ENCODE assay signal across 12 mouse cellular contexts in the genomic region with DNA sequence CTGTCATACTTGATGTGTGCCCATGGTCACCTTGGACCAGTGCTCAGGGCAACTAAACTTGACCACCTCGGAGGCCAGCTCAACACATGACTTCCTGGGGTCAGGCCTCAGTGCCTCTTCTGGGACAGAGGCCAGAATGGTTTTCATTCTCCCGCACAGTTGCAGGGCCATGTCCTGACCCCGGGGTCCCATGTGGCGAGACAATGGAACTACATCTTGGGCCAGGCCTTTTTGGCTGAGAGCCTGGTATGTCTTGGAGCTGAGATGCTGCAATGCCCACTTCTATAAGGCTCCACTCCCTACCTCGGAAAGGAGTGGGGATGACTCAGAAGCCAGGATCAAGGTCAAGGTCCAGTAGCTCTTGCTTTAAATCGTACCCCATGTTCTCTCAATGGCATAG. TPM values are rescaled to one million over a fixed set of nuclear protein-coding genes. Genes with fewer than 3 reads are reported as not detected.
A peak's percentile ranks its signal among the peaks of the same experiment; 100 is the strongest.
DNase-seq lines count a peak whose midpoint lies in the region; ATAC-seq and TF ChIP-seq lines count a peak whose summit lies in the region.
"Had no signal": no experiment of that assay in that cellular context is flagged by ENCODE, and none has a peak within 500 bp of the region (broad histone marks: within the 10 kb centered on the region; RNA-seq: fewer than 3 reads in every experiment).

No protein-coding gene starts in this region.

- no peaks in the 10 kb centered on the region for H3K27me3 ChIP-seq in heart, embryonic 11.5 days (ENCODE audit: control insufficient read depth, insufficient read depth, low read length)
- H3K27me3 ChIP-seq in intestine, postnatal 0 days (replicated peaks; ENCODE audit: control insufficient read depth, insufficient read depth, low read length): no peaks in the 10 kb centered on the region
- no peaks in the 10 kb centered on the region for H3K27me3 ChIP-seq in forebrain, embryonic 11.5 days (ENCODE audit: control insufficient read depth, insufficient read depth, low read length)
- H3K27me3 ChIP-seq: limb, embryonic 13.5 days; stomach, embryonic 15.5 days had no signal

- DNase-seq in heart, adult 11 months: peak; percentile 93
- peak; percentile 37 for DNase-seq in ovary, adult 18-20 months (ENCODE audit: low spot score)
- DNase-seq in ovary, postnatal 14 days (ENCODE audit: low spot score): no peak
- no peak for DNase-seq in forebrain, embryonic 11.5 days (ENCODE audit: low spot score)
- DNase-seq: gastrocnemius, postnatal 36 days; midbrain, embryonic 14.5 days had no signal

- no peak overlapping the region for H3K4me3 ChIP-seq in heart, embryonic 11.5 days (ENCODE audit: low read depth, low read length)
- H3K4me3 ChIP-seq in intestine, postnatal 0 days (ENCODE audit: low read depth, low read length): no peak overlapping the region
- H3K4me3 ChIP-seq in forebrain, embryonic 11.5 days (ENCODE audit: low read depth, low read length): no peak overlapping the region
- H3K4me3 ChIP-seq: limb, embryonic 13.5 days; stomach, embryonic 15.5 days had no signal

- TF ChIP-seq CTCF in intestine, postnatal 0 days (IDR thresholded peaks at IDR 0.05; ENCODE audit: low read depth): peak; percentile 57

- no peak overlapping the region for H3K27ac ChIP-seq in heart, embryonic 11.5 days (ENCODE audit: low read depth, low read length)
- H3K27ac ChIP-seq in intestine, postnatal 0 days (ENCODE audit: low read depth, low read length): no peak overlapping the region
- no peak overlapping the region for H3K27ac ChIP-seq in forebrain, embryonic 11.5 days (ENCODE audit: low read depth, low read length)
- H3K27ac ChIP-seq: limb, embryonic 13.5 days; stomach, embryonic 15.5 days had no signal

- H3K9ac ChIP-seq in heart, embryonic 11.5 days (ENCODE audit: low read depth, low read length): no peak overlapping the region
- no peak overlapping the region for H3K9ac ChIP-seq in intestine, postnatal 0 days (ENCODE audit: low read depth, low read length)
- H3K9ac ChIP-seq in forebrain, embryonic 11.5 days (ENCODE audit: low read length): no peak overlapping the region
- H3K9ac ChIP-seq: limb, embryonic 13.5 days; stomach, embryonic 15.5 days had no signal

- WGBS in heart, embryonic 11.5 days (ENCODE audit: insufficient replicate concordance): 73% methylated on average over 6 of the region's 6 CpGs
- WGBS in intestine, postnatal 0 days: 49% methylated on average over 6 of the region's 6 CpGs
- 84% methylated on average over 6 of the region's 6 CpGs for WGBS in forebrain, embryonic 11.5 days

- no peak for ATAC-seq in heart, embryonic 11.5 days (replicated peaks; ENCODE audit: insufficient number of reproducible peaks, low FRiP score, low TSS enrichment)
- ATAC-seq in intestine, postnatal 0 days: peak; percentile 48
- peak; percentile 42; the same call in 1 of the 2 replicates for ATAC-seq in megakaryocyte progenitor cell, adult 5-6 weeks (replicated peaks; ENCODE audit: poor library complexity)
- ATAC-seq in inflammation-experienced regulatory T-cells, adult 6 months: no peak
- ATAC-seq in forebrain, embryonic 11.5 days (replicated peaks; ENCODE audit: low FRiP score): no peak

- no peaks in the 10 kb centered on the region; the same call in 1 of the 2 replicates for H3K36me3 ChIP-seq in heart, embryonic 11.5 days (ENCODE audit: control insufficient read depth, insufficient read depth, low read length)
- H3K36me3 ChIP-seq in intestine, postnatal 0 days (ENCODE audit: control insufficient read depth, insufficient read depth): no peaks in the 10 kb centered on the region; the same call in 1 of the 2 replicates
- no peaks in the 10 kb centered on the region for H3K36me3 ChIP-seq in forebrain, embryonic 11.5 days (ENCODE audit: control insufficient read depth, insufficient read depth, low read length)
- H3K36me3 ChIP-seq: stomach, embryonic 15.5 days had no signal

- H3K4me2 ChIP-seq in heart, embryonic 11.5 days: no peak overlapping the region
- H3K4me2 ChIP-seq in intestine, postnatal 0 days (replicated peaks; ENCODE audit: low read depth): no peak overlapping the region
- no peak overlapping the region for H3K4me2 ChIP-seq in forebrain, embryonic 11.5 days (ENCODE audit: low read depth, low read length, severe bottlenecking)
- H3K4me2 ChIP-seq: limb, embryonic 13.5 days; stomach, embryonic 15.5 days had no signal

- no peaks in the 10 kb centered on the region for H3K9me3 ChIP-seq in heart, embryonic 11.5 days (replicated peaks; ENCODE audit: control insufficient read depth, low read length)
- H3K9me3 ChIP-seq in intestine, postnatal 0 days (ENCODE audit: control insufficient read depth): no peaks in the 10 kb centered on the region
- no peaks in the 10 kb centered on the region for H3K9me3 ChIP-seq in forebrain, embryonic 11.5 days (ENCODE audit: control insufficient read depth, low read length)
- H3K9me3 ChIP-seq: stomach, embryonic 15.5 days had no signal

- no peaks in the 10 kb centered on the region for H3K4me1 ChIP-seq in heart, embryonic 11.5 days (ENCODE audit: control insufficient read depth, insufficient read depth, low read length)
- no peaks in the 10 kb centered on the region for H3K4me1 ChIP-seq in intestine, postnatal 0 days (replicated peaks; ENCODE audit: control insufficient read depth, insufficient read depth, low read length)
- H3K4me1 ChIP-seq in forebrain, embryonic 11.5 days (replicated peaks; ENCODE audit: control insufficient read depth, insufficient read depth, low read length): no peaks in the 10 kb centered on the region
- H3K4me1 ChIP-seq: stomach, embryonic 15.5 days had no signal

RNA-seq across cellular contexts. Expression of gene Kazn, which starts 42.6 kb away (rescaled TPM):
- polyA plus RNA-seq in heart, embryonic 11.5 days (2014; fragmentation: Nextera tagmentation; extraction: Ambion mirVana): 5.8 and 8.0 TPM in 2 replicates
- polyA plus RNA-seq in intestine, postnatal 0 days (2015; fragmentation: Nextera tagmentation; extraction: Ambion mirVana): 17.5 and 20.2 TPM in 2 replicates
- 0.68 and 0.96 TPM in 2 replicates for total RNA-seq in megakaryocyte progenitor cell, adult 5-6 weeks (2015)
- total RNA-seq in megakaryocyte progenitor cell, adult 5-6 weeks (2017): 1.2 and 1.6 TPM in 2 replicates
- not detected for polyA plus RNA-seq in inflammation-experienced regulatory T-cells, adult 6 months (2017; shearing (Covaris generic))
- 17.3 and 18.1 TPM in 2 replicates for polyA plus RNA-seq in forebrain, embryonic 11.5 days (2014; fragmentation: Nextera tagmentation; extraction: Ambion mirVana)

Comparison
In these comparisons a context has a peak if more than half of its experiments do, and no peak if none do; other contexts are left out.
1. DNase-seq: peak in heart, adult 11 months (single experiment) and ovary, adult 18-20 months (single experiment); none in ovary, postnatal 14 days (single experiment) and forebrain, embryonic 11.5 days (single experiment).
2. ATAC-seq: peak in intestine, postnatal 0 days (single experiment) and megakaryocyte progenitor cell, adult 5-6 weeks (single experiment); none in heart, embryonic 11.5 days (single experiment), inflammation-experienced regulatory T-cells, adult 6 months (single experiment) and forebrain, embryonic 11.5 days (single experiment).